Mouse (Mus musculus): ENCODE data around the gene Setd5.

Setd5 gene

GRCm38 (mm10) chr6:113133360-113133759 lies 56.2 kb downstream of the Setd5 start:
- DNase-seq (ENCODE audit: low read depth), result no peak

- DNase-seq (ENCODE audit: low read depth), result no peak
Measured at GRCm38 (mm10) chr6:113141389-113142094, 64.4 kb downstream of the Setd5 start.

GRCm38 (mm10) chr6:113144764-113145163 lies 67.6 kb downstream of the Setd5 start:
- DNase-seq (ENCODE audit: low read depth), result no peak

GRCm38 (mm10) chr6:113145249-113145648 lies 68.1 kb downstream of the Setd5 start:
- DNase-seq (ENCODE audit: low read depth), result no peak

DNA sequence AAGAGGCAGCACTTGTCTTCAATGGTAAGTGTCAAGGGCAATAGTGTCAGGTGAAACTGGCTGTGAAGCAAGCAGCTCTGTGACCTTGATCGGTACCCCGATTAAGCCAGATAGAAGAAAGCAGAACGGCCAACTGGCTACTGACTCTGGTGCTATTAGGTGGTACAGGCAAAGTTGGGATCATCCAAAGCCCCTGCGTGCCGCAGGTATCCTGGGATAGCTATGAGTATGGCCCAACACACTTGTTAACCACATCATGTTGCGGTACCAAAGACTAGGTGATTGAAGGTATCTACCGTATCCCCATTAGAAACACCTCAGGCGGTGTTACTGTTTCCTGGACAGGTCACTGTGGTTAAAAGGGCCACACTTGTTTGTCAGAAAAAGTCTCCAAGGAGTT lies 76.9 kb downstream of the Setd5 start:
- DNase-seq (ENCODE audit: low read depth), result no peak

- no peak for DNase-seq (ENCODE audit: low read depth)
Measured at GRCm38 (mm10) chr6:113154886-113155285, 77.7 kb downstream of the Setd5 start.

DNA sequence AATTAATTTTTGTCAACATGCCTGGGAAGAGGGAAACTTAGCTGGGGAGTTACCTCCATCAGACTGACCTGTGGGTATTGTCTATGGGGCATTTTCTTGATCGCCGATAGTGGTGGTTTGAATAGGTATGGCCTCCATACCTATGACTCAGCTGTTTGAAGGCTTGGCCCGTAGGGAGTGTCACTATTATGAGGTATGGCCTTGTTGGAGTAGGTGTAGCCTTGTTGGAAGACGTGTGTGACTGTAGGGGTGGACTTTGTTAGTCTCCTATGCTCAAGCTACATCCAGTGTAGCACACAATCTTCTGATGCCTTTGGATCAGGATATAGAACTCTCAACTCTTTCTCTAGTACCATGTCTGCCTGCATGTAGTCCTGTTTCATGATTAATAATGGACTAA lies 78.9 kb downstream of the Setd5 start:
- DNase-seq (ENCODE audit: low read depth), result no peak

DNA sequence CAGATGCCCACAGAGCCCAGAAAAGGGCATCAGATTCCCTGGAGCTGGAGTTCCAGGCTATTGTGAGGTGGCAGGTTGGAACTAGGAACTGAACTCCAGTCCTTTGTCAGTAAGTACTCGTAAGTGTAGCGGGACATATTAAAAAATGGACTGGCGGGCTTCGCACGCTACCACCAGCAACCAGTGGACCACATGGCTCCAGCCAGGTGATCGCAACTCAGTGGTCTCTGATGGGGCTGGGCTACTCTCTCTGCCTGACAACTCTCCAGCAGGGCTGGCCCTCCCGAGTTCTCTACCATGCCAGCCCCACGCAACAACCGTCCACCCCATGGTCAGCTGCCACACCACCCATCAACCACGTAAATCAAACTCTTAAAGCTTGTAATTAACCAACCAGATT lies 82.9 kb downstream of the Setd5 start:
- DNase-seq (ENCODE audit: low read depth), result no peak

- DNase-seq (ENCODE audit: low read depth), result no peak
Measured at GRCm38 (mm10) chr6:113161982-113162381, 84.8 kb downstream of the Setd5 start.

DNA sequence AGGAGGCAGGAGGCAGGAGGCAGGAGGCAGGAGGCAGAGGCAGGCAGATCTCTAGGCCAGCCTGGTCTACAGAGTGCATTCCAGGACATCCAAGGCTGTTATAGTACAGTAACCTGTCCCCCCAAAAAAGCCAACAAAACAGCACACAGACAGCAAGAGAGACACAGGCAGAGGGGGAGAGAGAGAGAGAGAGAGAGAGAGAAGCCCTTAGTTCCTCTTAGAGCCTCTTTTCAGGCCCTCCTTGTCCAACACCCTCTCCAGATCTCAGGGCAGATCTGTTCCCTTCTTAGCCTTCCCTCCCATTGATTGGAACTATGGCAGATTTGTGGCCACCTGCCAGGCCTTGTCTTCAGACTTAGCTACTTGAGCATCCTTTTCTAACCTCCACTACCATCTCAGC lies 86.3 kb downstream of the Setd5 start:
- no peak for DNase-seq (ENCODE audit: low read depth)

GRCm38 (mm10) chr6:113166661-113167251 lies 89.6 kb downstream of the Setd5 start:
- no peak for DNase-seq (ENCODE audit: low read depth)

DNA sequence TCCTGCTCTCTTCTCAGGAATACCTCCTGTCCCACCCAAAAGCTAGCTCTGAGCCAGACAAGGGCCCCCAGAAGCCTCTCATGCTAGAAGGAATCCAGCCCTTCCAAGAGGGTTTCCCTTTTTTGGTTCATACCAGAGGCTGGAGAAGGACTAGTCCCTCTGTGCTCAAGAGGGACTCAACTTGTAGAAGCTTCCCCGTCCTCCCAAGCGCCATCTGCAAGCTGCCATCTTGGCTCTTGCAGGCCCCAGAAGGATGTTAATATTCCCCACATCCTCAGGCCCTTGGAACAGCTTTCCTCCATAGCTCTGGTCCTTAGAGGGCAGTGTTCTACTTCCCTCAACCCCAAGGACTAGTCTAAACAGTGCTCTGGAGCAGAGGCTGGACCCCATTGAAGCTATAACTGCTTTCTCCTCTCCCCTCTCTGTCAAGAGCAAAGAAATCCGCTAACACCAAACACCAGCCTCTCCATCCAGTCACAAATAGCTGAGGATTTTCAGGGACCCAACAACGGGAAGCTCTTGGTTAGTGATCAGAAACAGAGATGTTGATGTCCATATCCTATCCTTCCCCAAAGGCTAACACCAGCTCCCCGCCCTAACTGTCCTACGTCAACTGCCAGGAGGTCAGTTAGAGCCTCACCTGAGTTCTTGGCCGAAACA lies 91.3 kb downstream of the Setd5 start:
- no peak for DNase-seq (ENCODE audit: low read depth)

DNA sequence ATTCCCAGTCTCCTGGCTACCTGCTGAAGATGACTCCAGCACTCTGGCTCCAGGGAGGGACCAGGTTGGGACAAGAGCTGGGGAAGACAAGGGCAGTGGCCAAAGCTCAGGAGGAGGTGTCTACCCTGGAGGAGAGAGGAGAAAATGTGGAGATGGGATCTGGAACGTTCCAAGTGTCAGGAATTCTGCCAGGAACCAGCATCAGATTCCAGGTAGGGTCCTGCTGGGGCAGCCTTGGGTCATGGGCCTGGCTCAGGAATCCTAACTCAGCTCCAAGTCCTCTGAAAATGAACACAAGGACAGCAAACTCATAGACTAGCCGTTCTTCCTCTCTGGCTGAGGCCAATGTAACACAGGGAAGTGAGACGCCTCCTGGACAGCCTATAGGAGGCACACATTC lies 92.7 kb downstream of the Setd5 start:
- no peak for DNase-seq (ENCODE audit: low read depth)

DNA sequence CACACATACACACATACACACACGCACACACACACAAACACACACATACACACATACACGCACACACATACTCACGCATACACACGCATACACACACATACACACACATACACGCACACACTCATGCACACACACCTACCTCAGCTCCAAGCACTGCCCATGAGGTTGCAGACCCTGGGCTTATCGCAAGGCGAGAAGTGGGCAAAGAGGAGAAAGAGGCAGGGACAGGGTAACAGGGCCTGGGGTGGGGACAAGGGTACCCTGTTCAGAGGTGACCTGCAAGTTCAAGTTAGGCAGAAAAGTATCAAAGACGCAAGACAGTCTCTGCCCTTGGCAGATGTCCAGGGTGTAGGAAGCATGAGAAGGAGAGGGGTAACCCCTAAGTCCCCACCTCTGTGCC lies 93.5 kb downstream of the Setd5 start:
- DNase-seq (ENCODE audit: low read depth), result no peak

GRCm38 (mm10) chr6:113172011-113172410 lies 94.8 kb downstream of the Setd5 start:
- no peak for DNase-seq (ENCODE audit: low read depth)

DNA sequence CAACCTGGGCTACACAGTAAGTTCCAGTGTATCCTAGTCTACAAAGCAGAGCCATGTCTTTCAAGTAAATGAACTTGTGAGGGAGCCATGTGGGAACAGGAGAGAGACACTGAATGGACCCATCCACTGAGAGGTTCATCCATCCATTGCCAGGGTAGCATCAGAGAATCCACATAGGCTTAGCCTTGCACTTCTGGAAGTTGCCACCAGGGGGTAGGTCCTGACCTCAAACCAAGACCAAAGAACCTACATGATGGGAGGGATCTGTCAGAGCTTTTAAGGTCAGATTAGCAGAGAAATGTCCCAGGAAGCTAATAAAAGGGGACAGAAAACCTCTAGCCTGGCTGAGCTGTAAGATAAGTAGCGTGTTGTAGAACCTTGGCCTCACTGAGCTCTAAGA lies 95.4 kb downstream of the Setd5 start:
- DNase-seq (ENCODE audit: low read depth), result peak; percentile 46

DNA sequence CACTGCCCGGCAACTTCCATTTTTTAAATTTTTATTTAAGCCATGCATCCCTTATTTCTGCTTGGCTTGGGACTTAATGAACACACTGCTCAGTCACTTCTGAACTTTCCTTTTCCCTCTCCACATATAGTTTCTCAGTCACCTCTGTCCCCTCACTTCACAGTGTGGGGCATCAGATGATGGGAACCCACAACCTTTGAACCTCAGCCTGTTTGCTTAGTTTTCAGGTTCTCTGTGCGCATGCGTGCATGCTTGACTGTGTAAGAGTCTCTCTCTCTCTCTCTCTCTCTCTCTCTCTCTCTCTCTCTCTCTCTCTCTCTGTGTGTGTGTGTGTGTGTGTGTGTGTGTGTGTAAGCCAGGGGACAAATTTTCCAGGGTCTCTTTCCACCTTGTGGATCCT lies 98.3 kb downstream of the Setd5 start:
- no peak for DNase-seq (ENCODE audit: low read depth)

- no peak for DNase-seq (ENCODE audit: low read depth)
Measured at GRCm38 (mm10) chr6:113176613-113177012, 99.4 kb downstream of the Setd5 start.

DNA sequence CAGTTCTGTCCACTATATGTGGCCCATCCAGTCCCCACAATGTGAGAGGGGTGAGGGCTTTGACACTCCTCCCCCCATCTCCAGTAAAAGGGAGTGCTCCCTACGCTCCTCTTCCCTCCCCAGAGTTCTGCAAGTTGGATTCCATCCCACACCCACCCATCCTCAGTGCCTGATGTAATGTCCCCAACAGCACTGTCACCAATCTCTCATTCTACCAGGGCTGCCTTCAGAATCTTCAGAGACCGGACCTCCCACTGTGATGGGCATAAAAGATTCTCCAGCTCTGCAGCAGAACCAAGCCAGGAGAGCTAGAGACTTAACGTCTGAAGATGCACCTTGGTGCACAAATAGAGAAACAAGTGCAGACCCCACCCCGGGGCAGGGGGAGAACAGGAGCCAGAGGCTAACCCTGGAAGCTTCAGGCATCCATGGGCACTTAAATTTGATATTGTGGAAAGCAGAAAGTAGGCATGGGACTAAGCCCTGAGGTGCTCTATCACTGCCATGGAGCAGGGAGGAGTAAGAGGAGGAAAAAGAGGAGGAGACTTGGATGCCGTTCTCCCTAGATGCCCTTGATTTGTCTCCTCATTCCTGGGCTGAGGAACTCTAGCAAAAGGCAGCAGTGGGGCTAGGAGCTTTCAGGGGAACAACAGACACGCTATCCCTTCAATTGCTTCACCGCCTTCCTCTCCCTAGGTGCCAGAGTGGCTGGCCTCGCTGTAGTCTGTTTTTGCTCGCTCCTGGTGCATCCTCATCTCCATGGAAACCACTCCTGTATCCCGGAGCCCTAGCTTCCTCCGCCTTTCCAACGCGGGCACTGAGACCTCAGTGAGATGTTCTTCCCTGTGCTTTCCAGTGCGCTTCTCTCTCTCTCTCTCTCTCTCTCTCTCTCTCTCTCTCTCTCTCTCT lies 101.4 kb downstream of the Setd5 start:
- no peak for DNase-seq (ENCODE audit: low read depth)

- DNase-seq (ENCODE audit: low read depth), result no peak
Measured at GRCm38 (mm10) chr6:113179195-113179733, 102.1 kb downstream of the Setd5 start.

GRCm38 (mm10) chr6:113184163-113184562 lies 107.0 kb downstream of the Setd5 start:
- no peak for DNase-seq (ENCODE audit: low read depth)

DNA sequence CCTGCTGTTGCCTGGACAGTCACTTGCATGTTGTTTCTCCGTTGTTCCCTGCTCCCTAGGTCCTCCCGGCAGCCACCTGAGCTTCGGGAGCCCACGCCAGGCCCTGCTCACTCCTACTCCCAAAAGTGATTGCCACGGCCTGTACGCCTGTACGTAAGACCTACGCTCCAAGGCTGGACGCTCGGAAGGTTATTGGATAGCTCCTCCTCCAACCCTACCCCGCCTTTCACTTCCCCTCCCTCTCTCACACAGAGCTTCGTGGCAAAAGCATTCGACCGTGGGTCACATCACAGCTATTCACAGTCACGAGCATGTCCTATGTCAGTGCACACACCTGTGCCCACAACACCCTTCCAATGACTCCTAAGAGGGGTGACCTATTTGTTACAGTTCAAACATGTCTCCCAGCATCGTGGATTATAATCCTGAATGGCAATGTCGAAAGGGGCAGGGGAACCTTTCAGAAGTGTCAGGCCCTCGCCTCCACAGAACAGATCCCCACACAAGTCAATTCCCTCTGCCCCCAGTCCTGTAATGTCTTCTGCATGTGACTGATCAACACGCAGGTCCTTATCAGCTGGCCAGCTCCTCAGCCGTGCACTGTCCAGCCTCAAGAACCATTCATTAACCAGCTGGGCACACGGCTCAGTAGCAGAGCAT lies 107.8 kb downstream of the Setd5 start:
- no peak for DNase-seq (ENCODE audit: low read depth)

All from c-Kit-positive CD71-negative TER-119-negative erythroid progenitor cells, embryonic 14.5 days (primary cell).